Mouse (Mus musculus) layer of hippocampus, adult 8-10 months (tissue): ENCODE results near the gene Myo3b. TPM values are rescaled to one million over a fixed set of nuclear protein-coding genes. Genes with fewer than 3 reads are reported as not detected.

ENCODE experiments used
- DNase-seq, 2 experiments: peaks; one replicate each; pipeline ENCODE4 v3.0.0; 2022; ENCODE audit warnings: low spot score in 2 of 2
- total RNA-seq, 4 experiments: library from RNA; stranded (reverse); gene quantifications; 2 replicates each; pipeline ENCODE4 v1.2.4; 2022

Gene Myo3b
- total RNA-seq, 4 experiments from 2014 or later, result 0.53 to 0.86 (median 0.73) TPM

- no peak for DNase-seq
Measured at GRCm38 (mm10) chr2:70421144-70421874, 382.4 kb downstream of the Myo3b start.

GRCm38 (mm10) chr2:70425611-70426010, 386.7 kb downstream of the Myo3b start:
- DNase-seq, result no peak

- DNase-seq, result no peak
Measured at GRCm38 (mm10) chr2:70443035-70443434, 404.1 kb downstream of the Myo3b start.

- DNase-seq, result no peak
Measured at GRCm38 (mm10) chr2:70444141-70444540, 405.2 kb downstream of the Myo3b start.

GRCm38 (mm10) chr2:70456205-70456604, 417.3 kb downstream of the Myo3b start:
- no peak for DNase-seq

- DNase-seq, result no peak
Measured at GRCm38 (mm10) chr2:70463606-70464005, 424.7 kb downstream of the Myo3b start.

GRCm38 (mm10) chr2:70471136-70471535, 432.2 kb downstream of the Myo3b start:
- no peak for DNase-seq

- no peak for DNase-seq
Measured at GRCm38 (mm10) chr2:70471861-70472620, 433.1 kb downstream of the Myo3b start.

Other genes starting within 250 kb of the Myo3b start
- 1 to 10 TPM; 2.2 to 3.3 (median 2.6) TPM for gene Ccdc173, start 249.6 kb upstream of the Myo3b start, total RNA-seq
- 10 to 100 TPM; 17.7 to 25.1 (median 22.9) TPM for gene Phospho2, start 249.5 kb upstream of the Myo3b start, total RNA-seq
- gene Klhl23, start 217.2 kb upstream of the Myo3b start, total RNA-seq, result 10 to 100 TPM; 32.7 to 45.3 (median 36.6) TPM
- gene Ssb, start 177.6 kb upstream of the Myo3b start, total RNA-seq, result 100 to 1,000 TPM; 107 to 135 (median 129) TPM
- gene Mettl5, start 153.5 kb upstream of the Myo3b start, total RNA-seq, result 10 to 100 TPM; 12.9 to 17.8 (median 15.4) TPM
- 100 to 1,000 TPM; 108 to 133 (median 128) TPM for gene Ubr3, start 141.9 kb upstream of the Myo3b start, total RNA-seq